Mouse (Mus musculus): Measurements from ENCODE around the gene Cox14. TPM values are rescaled to one million over a fixed set of nuclear protein-coding genes. Genes with fewer than 3 reads are reported as not detected.

The Cox14 gene
- total RNA-seq, 2 experiments from 2014 or later: 124 to 135 TPM

DNA sequence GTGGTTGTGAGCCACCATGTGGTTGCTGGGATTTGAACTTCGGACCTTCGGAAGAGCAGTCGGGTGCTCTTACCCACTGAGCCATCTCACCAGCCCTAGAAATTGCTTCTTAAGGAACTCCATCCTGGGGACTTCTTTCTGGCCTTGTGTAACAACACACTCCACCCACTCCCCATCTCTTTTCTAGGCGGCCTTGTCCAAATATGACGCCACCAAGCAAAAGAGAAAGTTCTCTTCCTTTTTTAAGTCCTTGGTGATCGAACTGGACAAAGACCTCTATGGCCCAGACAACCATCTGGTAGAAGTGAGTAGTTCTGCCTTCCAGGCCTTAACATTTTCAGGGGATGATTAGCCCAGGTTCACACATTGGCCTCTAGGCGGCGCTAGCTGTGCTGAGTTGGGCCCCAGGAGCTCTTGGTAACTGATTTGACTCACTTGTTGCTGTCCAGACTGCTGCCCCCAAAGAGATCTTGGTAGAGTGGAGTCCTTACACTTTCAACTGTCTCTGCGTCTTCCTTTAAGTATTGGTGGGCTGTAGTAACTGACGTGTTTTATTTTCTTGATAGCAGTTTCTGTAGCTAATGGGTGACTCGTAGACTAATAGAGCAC is 19.9 kb upstream of the Cox14 start, which contains the start of gene Gm17349:
TSS of gene Gm17349 (minus strand) at position 51 of the 609 bp plus-strand sequence.
- DNase-seq (ENCODE audit: extremely low spot score in 1 of 2, low spot score in 1 of 2): peak in 1 of 2 experiments; percentile 66

GRCm38 (mm10) chr15:99708176-99708575 is 17.2 kb upstream of the Cox14 start:
- DNase-seq (ENCODE audit: extremely low spot score in 1 of 2, low spot score in 1 of 2): no peak

GRCm38 (mm10) chr15:99710221-99711190 is 14.9 kb upstream of the Cox14 start:
- no peak for DNase-seq (ENCODE audit: extremely low spot score in 1 of 2, low spot score in 1 of 2)

- DNase-seq (ENCODE audit: extremely low spot score in 1 of 2, low spot score in 1 of 2): no peak
These were observed 13.9 kb upstream of the Cox14 start for GRCm38 (mm10) chr15:99711491-99711890.

- no peak for DNase-seq (ENCODE audit: extremely low spot score in 1 of 2, low spot score in 1 of 2)
These were observed 12.5 kb upstream of the Cox14 start for GRCm38 (mm10) chr15:99712666-99713559.

- DNase-seq (ENCODE audit: extremely low spot score in 1 of 2, low spot score in 1 of 2): no peak
These were observed 11.8 kb upstream of the Cox14 start for GRCm38 (mm10) chr15:99713569-99713968.

DNA sequence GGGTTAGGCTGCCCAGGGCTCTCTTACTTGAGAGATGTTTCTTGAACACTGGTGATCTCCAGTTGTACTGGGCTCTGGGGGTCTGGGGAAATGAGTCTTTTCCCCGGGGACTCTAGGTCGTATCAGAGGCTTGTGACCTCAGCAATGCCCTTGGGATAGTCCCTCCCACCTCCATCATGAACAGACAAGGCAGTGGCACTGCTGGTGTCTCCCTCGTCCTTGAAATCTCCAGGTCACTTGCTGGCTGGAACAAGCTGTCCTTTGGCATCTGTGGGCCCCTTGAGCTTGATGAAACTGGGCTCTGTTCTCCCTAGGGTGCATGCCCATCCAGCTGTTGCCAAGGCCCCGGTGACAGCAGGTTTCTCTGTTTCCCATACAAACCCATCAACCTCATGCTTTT is 11.2 kb upstream of the Cox14 start:
- DNase-seq (ENCODE audit: extremely low spot score in 1 of 2, low spot score in 1 of 2): no peak

DNA sequence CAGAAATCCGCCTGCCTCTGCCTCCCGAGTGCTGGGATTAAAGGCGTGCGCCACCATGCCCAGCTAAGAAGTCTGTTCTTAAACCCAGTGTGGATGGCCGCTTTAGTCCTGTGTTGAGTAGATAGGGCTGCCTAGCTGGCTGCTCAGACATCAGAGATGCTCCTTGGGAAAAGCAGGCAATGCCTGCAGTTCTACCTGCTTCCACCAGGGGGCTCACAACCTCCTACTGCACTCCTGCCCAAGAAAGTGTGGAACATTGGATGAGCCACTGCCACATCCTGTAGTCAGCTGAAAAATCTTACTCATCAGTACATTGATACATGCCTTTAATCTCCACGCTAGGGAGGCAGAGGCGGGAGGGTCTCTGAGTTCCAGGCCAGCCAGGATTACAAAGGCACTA is 10.6 kb upstream of the Cox14 start:
- peak in 1 of 2 experiments; percentile 78 for DNase-seq (ENCODE audit: extremely low spot score in 1 of 2, low spot score in 1 of 2)

- DNase-seq (ENCODE audit: extremely low spot score in 1 of 2, low spot score in 1 of 2): peak in 1 of 2 experiments; percentile 64
These were observed 10.0 kb upstream of the Cox14 start for GRCm38 (mm10) chr15:99715361-99715865.

GRCm38 (mm10) chr15:99715982-99716746 is 9.3 kb upstream of the Cox14 start:
- DNase-seq (ENCODE audit: extremely low spot score in 1 of 2, low spot score in 1 of 2): no peak

DNA sequence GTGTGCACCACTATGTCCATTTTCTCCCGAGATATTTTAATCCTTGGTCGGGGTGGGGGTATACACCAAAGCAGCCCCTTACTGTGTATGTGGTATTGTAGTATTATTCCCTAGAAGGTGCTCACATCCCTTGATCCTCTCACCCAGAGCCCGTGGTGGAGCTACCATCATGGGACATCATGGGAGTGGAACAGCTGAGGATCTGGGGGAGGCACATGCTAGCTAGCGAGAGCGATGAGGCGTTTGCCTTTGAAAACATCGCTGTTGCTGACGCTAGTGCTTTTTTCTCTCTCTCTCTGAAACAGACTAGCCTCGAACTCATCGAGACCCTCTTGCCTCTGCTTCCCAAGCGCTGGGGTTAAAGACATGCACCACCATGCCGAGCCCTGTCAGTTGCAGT is 8.6 kb upstream of the Cox14 start:
- no peak for DNase-seq (ENCODE audit: extremely low spot score in 1 of 2, low spot score in 1 of 2)

- DNase-seq (ENCODE audit: extremely low spot score in 1 of 2, low spot score in 1 of 2): peak; percentile 63 to 66
These were observed 7.8 kb upstream of the Cox14 start, which contains the start of gene Gpd1 for GRCm38 (mm10) chr15:99717386-99718334. Gene Gpd1 (plus strand): TSS chr15:99717515.

DNA sequence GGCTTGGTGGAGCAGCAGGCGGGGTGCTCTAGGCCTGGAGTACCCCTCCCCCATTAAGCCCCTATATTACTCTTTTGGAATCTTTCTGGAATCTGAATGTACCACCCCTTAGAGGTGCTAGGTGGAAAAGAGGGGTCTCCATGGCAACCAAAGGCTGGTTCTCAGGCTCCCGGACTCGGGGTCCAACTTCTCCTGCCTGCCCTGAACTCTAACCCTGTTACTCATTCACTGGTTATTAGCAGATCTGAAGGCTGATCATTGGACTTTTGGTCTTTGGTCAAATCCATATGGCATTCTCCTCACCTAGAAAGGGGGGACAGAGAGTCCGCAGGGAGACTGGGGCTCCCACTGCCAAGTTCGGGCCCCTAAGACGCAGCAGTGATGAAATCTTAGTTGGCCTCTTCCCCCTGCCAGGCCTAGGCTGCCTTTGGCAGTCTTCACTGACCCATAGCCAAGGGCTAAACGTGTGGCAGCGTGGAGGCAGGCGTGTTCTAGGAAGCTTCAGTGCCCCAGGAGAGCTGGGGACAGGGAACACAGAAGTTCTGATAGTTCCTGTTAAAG is 6.9 kb upstream of the Cox14 start:
- no peak for DNase-seq (ENCODE audit: extremely low spot score in 1 of 2, low spot score in 1 of 2)

DNA sequence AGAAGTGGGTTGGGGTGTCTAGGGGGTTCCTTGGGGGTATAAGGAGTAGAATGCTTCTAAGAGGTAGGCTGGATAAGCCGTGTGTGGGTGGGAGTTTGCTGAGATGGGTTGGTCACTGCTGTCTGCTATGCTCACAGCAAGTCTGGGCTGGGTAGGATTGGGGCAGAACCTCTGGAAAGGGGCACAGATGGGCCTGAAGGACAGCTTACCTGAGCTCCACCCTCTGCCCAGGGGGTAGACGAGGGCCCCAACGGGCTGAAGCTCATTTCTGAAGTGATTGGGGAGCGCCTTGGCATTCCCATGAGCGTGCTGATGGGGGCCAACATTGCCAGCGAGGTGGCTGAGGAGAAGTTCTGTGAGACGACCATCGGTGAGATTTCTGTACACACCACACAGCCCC is 5.6 kb upstream of the Cox14 start:
- no peak for DNase-seq (ENCODE audit: extremely low spot score in 1 of 2, low spot score in 1 of 2)

DNA sequence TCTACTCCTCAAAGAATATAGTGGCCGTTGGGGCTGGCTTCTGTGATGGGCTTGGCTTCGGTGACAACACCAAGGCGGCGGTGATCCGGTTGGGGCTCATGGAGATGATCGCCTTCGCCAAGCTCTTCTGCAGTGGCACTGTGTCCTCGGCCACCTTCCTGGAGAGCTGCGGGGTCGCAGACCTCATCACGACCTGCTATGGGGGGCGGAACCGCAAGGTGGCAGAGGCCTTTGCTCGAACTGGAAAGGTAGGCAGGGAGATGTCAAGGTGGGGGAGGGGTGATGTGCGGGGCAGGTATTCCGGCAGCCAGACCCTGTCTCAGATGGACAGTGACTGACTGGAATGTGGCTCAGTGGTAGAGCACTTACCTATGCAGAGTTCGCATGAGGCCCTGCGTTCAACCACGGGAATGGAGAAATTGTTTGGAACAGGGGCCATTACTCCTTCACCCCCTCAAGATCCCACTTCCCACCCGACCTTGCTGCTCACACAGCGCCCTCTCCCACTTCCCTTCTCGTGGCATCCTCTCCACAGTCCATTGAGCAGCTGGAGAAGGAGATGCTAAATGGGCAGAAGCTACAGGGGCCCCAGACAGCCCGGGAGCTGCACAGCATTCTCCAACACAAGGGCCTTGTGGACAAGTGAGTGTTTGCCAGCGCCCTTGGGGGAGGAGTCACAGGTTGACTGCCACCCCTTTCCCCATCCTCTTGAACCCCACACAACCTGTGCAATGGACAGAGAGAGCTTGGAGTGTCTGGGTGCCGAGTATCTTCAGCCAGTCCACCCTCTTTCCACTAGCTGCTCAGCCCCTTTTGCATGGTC is 3.3 kb upstream of the Cox14 start:
- DNase-seq (ENCODE audit: extremely low spot score in 1 of 2, low spot score in 1 of 2): no peak

DNA sequence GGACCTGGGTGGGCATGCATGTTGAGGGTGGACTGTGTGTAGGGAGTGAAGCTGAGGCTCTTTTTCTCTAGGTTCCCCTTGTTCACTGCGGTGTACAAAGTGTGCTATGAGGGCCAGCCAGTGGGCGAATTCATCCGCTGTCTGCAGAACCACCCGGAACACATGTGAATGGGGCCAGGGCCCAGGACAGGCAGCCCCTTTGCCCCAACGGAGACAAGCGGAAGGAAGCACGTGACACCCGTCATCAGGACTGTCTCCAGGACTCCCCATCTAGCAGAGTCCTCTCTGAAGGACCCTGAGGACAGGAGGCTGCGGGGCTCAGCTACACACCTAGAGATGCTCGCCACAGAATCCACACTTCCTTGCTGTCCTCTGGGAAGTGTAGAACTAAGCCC is 2.3 kb upstream of the Cox14 start:
- no peak for DNase-seq (ENCODE audit: extremely low spot score in 1 of 2, low spot score in 1 of 2)
